Mouse (Mus musculus): ENCODE measurements around the gene Il15.

Il15 gene

DNA sequence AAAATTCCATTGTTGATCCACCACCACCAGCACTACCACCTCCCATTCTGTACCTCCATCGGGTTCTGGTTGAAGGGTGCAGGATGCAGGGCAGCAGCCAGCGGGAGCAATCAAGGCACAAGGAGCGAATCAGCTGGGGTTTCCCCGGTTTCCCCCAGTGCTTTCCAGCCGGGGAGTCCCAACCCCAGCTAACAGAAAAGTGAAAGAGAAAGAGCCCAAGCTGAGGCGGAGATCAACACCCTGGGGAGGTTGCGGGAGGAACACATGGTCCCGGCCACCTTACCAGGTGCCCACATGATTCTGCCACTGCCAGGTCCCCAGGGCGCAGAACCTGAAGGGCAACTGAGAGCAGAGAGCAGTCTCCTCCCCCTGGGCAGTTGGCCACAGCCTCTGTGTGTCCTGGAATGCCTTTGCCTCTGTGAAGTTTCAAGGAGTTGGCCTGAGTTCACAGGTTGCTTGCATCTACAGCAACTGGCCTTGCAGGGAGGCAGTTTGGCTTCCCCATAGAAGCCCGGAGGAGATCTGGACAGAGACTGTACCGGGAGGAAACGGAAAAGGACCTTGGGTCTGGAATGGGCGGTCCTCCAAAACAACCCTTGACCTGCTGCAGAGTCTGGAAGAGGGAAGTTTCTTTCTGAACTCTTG is at the start of gene Il15:
TSS of gene Il15 (minus strand) at position 537 of the 645 bp plus-strand sequence.
- no peak for DNase-seq (ENCODE audit: extremely low spot score, low read depth, low spot score)

DNA sequence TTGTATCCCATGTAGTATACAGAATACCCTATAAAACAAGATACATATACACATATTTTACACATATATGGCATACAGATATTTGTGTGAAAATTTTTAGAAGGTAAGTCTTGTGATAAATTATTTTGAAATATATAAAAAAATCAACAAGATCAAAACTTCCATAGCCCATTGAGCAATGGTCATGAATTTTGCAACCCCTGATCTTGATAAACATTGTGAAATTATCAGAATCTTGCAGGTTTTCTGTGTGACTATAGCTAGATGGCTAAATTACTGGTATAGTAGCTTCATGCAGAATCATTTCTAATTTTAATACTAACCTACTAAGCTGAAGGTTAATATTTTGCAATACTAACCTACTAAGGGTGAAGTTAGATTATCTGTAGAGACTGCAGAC is 41.9 kb upstream of the Il15 start:
- DNase-seq (ENCODE audit: extremely low spot score, low read depth, low spot score), result no peak

DNA sequence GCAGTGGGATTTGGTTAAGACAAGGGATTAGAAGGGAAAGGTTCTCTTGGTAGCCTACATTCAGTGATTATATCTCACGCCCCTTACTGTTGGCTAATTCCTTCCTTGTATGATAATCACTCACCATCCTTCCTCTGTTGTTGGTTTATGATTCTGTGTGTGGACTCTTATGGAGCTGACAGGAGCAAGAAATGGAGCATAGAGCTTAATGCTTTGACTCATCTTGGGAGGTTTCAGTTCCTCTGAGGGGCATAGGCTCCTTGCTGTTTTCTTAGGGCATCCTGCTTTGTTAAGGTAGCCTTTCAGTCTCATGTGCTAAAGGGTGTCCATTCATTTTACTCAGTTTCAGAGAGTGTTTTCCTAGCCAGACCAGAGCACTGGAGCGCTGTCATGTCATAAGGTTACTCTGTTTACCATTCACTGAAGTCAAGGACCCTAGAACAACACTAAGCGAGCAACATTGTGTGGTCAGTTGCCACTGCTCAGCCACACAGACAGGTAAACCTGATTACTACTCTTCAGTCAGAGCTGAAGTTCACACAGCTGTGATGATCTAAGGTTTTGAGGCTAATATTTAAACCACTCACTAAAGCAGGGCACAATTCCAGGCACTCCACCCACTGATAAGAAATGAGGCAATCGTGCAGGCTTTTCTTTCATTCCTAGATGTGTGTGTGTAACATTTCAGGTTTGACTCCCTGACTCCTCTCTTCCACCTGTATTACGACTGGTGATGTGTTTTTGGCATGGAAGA is 13.7 kb upstream of the Il15 start:
- no peak for DNase-seq (ENCODE audit: extremely low spot score, low read depth, low spot score)

DNA sequence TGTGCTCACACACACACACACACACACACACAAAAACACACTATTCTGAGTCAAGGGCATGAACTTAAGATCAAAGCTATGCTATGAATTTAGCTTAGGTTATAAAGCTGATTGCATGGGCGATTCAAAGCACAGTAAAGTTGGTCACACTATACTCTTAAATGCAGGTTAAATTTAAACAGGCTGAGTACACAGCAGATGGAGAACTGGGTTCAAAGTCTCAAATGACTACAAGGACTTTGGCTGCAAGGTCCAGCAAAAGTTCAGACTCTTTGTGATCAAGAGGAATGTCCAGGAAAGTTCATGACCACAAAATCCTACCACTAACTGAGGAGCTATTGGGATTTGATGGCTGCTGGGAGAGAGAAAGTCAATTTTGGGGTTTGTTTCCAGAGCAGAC is 12.5 kb upstream of the Il15 start:
- no peak for DNase-seq (ENCODE audit: extremely low spot score, low read depth, low spot score)

DNA sequence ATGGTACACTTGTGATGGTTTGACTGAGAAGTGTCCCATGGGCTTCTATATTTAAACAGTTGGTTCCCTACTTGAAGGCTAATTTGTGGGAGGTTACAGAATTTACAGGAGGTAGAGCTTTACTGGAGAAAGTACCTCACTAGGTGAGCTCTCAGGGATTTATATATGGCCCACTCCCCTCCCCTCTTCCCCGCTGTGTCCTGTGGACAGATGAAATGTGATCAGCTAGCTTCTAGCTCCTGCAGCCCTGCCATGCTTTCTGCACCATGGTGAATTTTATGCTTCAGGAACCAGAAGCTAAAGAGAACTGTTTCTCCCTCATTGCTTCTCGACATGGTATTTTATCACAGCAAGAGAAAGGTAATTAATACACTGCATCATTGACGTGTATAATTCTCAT is 7.1 kb upstream of the Il15 start:
- no peak for DNase-seq (ENCODE audit: extremely low spot score, low read depth, low spot score)

DNA sequence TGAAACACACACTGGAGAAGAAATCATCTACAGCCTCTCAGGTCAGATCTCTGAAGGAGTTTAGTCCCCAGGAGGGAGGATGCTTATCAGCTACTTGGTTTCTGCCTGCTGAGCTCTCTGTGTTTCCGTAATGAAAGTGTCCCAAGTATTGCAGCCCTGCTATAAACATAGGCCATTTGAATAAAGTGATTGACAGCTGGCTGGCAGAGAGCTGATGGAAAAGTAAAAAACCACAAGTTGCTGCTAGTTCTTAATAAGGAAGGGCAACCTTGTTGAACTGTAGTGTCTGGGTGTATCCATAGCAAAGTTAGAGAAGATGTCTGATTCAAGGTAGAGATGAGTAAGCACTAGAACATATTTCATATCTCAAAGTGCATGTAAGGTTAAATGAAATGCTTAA is 4.0 kb upstream of the Il15 start:
- no peak for DNase-seq (ENCODE audit: extremely low spot score, low read depth, low spot score)

DNA sequence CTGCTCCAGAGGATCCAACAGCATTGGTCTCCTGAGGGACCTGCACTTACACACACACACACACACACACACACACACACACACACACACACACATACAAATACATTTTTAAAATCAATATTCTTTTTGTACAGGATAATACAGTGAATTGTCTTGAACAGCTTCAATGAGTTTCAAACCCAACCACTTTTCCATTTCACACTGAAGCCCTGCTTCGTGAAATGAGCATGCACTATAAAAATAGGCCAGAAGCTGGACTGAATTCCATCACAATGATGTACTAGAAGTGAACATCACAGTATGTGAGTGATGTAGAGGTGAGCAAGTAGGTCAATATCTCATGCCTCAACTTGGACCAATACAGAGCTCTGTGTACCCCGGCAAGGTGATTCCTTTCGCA is 1.0 kb upstream of the Il15 start:
- no peak for DNase-seq (ENCODE audit: extremely low spot score, low read depth, low spot score)

DNA sequence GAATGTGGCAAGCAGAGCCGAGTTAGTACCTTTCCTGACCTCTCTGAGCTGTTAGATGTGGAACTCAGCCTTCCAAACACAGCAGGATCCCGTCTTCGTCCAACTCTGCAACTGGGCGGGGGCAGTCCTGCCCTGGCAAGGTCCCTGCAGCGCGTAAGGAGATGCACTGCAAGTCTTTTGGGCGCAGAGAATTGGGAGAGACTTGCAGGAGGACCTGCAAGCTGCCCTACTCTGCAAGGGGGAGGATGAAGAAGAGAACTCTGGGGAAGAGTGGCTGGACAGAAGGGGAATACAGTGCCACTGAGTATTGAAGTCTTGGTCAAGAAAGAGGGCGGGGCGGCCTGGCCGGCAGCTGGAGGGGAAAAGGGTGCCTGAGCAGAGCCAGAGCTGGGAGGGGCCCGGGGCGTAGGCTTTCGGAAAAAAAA is 749 bp downstream of the Il15 start:
- no peak for DNase-seq (ENCODE audit: extremely low spot score, low read depth, low spot score)

DNA sequence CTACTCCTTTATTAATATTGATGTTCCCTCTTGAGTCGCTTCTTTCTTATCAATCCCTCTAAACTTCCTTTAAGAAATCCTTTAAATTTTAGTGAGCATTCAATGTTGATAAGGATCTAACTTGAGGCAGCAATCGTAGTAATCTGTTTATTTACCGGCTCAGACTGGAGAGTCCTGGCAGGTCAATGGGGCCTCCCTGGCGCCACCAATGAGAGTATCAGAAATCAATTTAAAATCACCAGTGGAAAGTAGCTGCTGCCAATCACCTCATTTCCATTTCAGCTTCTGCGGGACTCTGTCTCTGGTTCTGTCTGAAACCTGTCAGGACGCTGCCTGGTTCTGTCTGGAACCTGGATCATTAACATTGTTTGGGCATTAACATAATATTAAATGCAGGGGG is 1.5 kb downstream of the Il15 start:
- DNase-seq (ENCODE audit: extremely low spot score, low read depth, low spot score), result no peak

DNA sequence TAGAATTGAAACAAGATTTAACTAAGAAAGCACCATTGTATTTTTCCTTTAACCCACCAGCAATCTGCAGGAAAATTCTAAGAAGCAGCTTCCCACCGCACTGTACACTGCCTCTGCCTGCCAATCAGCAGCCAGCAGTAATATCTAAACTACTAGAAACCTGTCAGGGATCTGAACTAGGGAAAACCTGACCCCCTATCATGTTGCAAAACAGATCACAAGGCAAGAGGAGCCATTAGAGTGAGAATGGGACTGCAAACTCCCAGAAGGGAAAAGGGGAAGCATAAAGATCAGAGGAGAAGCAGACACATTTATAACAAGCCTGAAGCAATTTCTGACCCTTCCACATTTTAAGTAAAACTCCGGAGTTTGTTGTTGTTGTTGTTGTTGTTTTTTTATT is 2.0 kb downstream of the Il15 start:
- DNase-seq (ENCODE audit: extremely low spot score, low read depth, low spot score), result no peak

DNA sequence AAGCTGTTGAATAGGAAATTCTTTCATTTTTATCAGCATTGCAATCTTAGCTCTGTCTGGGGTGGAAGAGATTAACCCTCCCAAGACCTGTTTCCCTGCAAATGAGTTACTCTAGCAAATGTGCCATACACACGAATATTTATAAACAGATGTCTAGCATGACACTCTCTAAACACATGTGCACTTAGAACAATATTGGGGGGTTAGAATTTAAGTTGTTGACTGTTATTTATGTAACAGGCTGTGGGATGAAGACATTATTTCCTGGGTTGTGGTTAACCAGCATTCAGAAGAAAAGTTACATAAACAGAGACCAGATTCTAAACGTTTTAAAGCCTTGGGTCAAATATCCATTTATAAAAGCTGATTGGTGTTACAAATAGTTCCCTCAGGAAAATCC is 2.6 kb downstream of the Il15 start:
- DNase-seq (ENCODE audit: extremely low spot score, low read depth, low spot score), result no peak

DNA sequence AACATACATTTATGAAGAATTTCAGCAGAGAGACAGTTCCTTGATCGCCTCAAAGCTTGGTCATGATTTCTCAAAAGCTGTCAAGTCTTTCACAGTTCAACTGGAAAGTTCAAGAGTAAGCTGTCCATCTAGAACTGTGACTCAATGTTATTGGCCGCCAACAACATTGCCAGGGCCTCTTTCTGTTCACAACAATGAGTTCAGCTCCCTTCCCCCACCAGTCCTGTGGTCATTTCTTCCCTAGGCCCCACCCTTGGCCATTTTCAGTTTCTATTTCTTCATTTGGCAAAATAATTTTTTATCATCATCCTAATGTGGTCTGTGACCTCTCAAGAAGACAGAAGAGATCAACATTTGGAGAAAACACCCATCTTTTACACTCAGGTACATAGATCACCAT is 4.5 kb downstream of the Il15 start:
- no peak for DNase-seq (ENCODE audit: extremely low spot score, low read depth, low spot score)

DNA sequence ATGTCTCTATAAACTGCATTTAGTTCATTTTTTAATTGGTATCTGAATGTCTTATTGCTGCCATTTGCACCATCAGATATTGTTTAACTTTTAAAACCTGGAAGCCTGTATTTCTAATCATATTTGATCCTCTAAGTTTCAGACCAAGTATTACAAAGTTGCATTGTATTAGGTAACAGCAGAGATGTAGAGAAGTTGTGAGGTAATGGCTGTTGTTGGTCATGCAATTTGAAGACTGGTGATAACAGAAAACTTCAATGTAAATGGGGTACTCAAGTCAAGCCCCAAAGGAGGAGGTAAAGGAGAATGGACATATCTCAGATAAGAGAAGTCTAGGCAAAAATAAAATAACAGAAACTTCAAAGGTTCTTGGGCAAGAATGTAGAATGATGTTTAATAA is 11.8 kb downstream of the Il15 start:
- no peak for DNase-seq (ENCODE audit: extremely low spot score, low read depth, low spot score)

DNA sequence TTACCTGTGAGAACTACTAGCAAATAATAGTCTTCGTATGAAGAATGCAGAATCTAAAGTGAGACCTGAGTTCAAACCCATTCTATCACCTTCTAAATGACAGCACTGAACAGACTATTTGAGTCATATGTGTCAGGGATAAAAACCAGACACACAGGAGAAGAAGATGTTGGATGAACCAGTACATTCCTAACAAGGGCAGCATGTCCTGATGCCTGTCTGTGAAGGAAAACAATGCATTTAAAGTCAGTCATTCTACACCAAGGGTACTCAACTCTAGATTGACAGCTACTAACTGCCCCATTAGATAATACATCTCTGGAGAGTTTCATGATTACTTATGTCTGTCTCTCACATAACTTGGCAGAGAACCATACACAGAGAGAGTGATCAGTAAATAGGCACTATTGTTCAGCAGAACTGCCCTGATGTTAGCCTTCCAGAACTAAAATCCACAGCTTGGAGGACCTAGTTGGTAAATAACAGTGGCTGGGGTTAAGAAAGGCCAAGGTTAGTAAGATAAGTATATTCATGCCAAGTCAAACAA is 14.6 kb downstream of the Il15 start:
- DNase-seq (ENCODE audit: extremely low spot score, low read depth, low spot score), result no peak

DNA sequence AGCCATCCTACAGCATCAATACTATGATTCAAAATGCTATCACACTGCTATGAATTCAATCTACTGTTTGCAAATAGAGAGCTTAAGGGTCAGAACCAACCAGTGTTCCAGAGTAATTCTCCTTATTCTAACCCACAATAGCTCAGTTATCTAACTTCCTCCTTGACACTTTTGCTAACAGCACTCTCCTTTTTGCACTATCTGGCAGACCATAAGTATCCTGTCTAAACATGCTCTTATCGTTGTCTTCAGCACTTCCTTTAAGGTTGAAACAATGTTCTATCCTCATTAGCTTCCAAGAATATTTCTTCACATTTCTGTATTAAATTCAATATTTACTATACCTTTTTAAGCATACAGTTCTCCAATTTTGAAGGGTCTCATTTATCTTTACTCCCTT is 15.4 kb downstream of the Il15 start:
- DNase-seq (ENCODE audit: extremely low spot score, low read depth, low spot score), result no peak

DNA sequence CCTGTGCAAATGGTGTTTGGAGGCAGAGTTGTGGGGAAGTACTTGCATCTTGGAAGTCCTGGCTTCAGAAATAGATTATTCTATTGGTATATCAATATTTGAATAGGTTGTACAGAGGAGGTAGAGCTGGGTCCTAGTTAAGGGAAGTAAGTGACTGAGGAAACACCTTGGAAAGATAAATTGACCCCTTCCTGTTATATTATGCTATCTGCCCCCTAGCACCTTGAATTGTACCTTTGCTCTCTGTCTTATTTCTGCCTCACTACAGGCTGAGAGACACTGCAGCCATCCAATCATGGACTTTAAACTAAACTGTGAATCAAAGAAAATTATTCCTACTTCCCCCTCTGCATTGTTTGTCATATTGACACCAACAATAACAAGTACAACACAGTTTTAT is 17.2 kb downstream of the Il15 start:
- no peak for DNase-seq (ENCODE audit: extremely low spot score, low read depth, low spot score)

DNA sequence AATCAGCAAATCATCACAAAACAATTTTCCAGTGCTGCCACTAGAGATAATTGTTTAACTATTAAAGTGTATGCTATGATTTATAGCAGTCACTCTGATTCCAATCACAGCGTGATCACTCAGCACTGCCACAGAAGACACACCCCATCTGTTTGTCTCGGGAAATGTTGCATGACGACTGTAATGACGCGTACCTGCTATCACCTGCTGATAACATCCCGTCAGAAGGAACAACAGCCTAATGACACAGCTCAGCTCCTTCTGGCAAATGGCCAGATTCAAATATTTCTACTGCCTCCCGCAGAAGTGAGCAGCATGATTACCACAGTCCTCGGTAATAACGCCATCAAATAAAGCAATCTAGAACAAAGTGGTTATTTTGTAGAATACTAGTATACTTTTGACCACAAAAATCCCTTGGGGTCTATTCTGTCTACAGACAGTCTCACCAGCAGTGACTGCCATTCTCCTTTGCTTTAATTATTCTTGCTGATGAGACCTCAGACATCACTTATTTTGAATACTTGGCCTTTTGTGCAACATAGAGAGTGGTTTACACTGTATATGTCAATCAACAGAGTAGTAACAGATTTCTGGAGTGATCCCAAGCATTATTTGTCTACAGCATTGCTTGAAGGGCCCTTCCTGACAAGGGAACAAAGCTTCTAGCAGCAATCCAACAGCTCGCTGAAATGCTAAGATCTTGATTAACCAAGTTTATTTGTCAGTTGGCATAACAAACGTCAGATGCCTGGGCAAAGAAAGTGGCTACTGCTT is 18.4 kb downstream of the Il15 start:
- no peak for DNase-seq (ENCODE audit: extremely low spot score, low read depth, low spot score)

DNA sequence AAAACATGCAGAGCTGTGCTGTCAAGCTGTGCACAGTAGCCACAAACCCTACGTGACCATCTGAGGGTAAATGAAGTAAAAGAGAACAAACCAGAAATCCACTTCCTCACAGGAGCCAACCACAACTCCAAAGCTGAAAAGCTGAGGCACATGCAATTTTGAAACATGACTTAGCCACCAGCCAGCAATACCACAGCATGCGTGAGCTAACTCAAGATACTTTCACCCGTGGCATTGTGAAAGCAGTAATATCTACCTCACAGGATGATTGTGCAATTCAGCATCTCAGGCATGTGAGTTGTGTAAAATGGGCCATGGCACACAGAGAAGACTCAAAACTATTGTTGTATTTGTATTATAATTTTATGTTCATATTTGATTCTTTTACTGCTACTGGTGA is 19.7 kb downstream of the Il15 start:
- no peak for DNase-seq (ENCODE audit: extremely low spot score, low read depth, low spot score)

DNA sequence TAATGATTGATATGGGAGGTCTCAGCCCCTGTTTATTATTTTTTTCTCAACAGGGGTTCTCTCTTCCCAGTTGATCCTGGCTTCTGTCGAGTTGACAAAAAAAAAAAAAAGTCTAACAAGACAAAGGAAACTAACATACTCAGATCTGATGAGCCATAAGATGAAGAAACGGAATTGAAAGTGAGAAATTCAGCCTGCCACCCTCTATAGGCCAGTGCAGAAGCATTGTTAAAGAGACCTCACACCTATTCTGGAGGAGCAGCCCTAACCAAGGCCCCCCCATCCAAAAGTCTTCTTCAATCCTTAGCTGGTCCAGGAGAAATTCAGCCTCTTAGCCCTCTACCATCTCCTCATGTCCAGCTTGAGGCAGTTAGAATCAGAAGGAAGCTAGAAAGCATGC is 20.7 kb downstream of the Il15 start:
- DNase-seq (ENCODE audit: extremely low spot score, low read depth, low spot score), result no peak

DNA sequence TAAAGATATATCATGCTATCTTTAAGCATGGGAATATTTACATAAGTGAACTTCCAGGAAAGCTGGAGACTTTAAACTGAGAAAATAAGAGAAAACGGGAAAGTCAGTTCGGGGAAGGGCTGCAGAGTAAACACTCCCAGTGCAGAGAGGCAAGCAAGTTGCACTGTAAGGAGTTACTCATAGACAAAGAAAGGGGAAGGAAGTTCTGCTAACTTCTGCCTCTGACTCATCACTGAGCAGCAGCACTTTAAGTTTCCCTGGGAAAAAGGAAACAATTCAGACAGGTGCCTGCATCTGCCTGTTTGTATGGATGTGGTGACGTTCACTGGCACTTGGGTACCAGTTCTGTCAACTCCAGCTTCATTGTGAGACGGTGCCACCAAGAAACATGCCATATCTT is 28.6 kb downstream of the Il15 start:
- DNase-seq (ENCODE audit: extremely low spot score, low read depth, low spot score), result no peak

DNA sequence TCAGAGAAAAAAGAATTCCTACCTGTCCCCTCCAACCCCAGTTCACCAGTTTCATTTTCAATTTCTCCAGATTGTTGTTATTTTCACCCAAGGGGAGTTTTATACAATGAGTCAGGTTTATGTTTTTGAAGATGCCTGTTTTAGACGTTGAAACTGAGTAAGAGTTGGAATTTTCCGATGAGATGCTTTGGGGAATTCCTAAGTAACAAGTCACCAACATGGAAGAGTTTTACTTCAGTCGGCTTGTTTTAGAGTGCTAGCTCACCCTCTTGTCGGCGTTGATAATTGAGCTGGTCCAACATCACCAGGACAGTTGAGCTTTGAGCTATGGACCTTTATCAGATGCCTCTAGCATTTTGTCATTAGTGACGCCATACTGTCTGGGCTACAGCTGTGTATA is 30.2 kb downstream of the Il15 start:
- no peak for DNase-seq (ENCODE audit: extremely low spot score, low read depth, low spot score)

DNA sequence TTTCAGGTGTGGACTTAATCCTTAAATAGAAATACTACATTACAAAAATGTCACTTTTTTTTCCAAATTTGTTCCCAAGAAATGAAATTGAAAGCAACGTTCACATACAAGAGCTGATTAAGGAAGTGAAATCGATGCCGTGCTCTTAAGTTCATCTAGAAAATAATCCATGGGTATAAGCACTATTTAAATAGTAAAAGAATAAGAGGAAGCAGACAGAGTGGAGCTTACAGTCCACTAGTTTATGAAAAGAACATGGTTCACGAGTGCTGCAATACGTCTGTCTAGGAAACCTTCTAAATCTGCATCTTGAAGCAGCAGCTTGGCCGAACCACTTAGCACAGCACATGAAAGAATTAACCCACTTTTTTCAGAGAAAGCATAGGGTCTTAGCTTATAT is 32.4 kb downstream of the Il15 start:
- no peak for DNase-seq (ENCODE audit: extremely low spot score, low read depth, low spot score)

Measured in hindlimb bud, embryonic 11.5 days (tissue).